Mouse (Mus musculus): ENCODE data around the gene Egr4. TPM values are rescaled to one million over a fixed set of nuclear protein-coding genes. Genes with fewer than 3 reads are reported as not detected.
A peak's percentile ranks its signal among the peaks of the same experiment; 100 is the strongest.

The Egr4 gene
- not detected in 2 replicates for polyA plus RNA-seq (2012; ENCODE audit: insufficient read depth, insufficient read length, missing spikeins)

DNA sequence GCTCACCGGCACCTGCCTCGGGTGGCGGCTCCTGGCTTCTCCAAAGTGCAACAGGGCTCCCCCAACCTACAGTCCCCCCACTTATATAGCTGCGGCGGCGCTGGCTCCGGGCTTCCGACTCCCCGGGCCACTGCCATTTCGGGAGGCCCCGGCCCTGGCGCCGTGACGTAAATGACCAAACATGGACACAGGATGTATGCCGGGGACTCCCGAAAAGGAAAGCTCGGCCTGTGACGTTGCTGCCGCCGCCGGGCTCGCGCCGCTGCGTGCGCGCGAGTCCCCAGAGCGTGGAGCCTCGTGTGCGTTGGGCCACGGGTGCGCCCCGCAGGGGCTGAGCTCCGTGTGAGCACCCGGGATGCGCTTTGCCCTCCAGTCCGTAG, at the start of gene Egr4:
Gene Egr4 (minus strand): TSS at position 59 of the 380 bp plus-strand sequence.
- Histone ChIP-seq H3K4me1 (ENCODE audit: control insufficient read depth, insufficient read depth, insufficient read length, low read length) (no peaks in the 10 kb centered on the region; the same call in 1 of the 2 replicates), H3K27ac (replicated peaks; ENCODE audit: low read depth, low read length) (no peak within 1 kb of the TSS), H3K4me3 (ENCODE audit: insufficient read depth, low read depth, low read length) (peak within 1 kb of the TSS; percentile 38)

DNA sequence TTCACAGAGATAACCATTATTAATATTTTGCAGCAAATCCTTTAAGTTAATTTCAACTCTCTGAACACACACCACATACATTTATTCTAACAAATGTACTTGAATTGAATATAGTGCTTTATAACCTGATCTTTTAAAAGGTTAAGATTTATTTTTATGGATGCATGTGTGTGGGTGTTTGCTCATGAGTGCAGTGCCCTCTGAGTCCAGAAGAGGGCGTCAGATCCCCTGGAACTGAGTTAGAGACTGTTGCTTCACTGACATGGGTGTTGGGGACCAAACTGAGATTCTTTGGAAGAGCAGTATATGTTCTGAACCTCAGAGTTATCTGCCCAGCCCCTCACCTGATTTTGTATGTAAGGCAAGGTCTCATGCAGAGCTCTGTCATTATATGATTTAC, 49.0 kb upstream of the Egr4 start:
- Histone ChIP-seq H3K4me3 (ENCODE audit: insufficient read depth, low read depth, low read length) (no peak overlapping the region), H3K27ac (replicated peaks; ENCODE audit: low read depth, low read length) (no peak overlapping the region), H3K4me1 (ENCODE audit: control insufficient read depth, insufficient read depth, insufficient read length, low read length) (no peaks in the 10 kb centered on the region)

DNA sequence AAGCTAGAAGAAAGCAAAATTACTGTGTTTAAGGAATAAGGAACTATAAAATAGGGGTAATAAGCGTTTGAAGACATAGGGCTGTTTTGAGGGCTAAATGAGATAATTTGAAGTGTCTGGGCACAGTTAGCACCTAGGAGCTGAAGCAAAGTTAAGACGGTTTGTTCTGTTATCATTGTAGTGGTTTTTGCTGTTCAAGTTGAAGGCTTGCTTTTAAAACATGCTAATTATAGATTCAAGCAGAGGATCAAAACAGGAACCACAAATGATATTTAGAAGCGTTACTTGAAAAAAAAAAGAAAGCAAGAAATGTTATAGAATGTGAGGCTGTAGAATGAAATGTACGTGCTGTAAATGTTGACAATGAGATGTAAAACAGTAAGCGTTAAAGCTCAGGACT, 34.3 kb upstream of the Egr4 start:
- Histone ChIP-seq H3K27ac (replicated peaks; ENCODE audit: low read depth, low read length) (no peak overlapping the region), H3K4me3 (ENCODE audit: insufficient read depth, low read depth, low read length) (no peak overlapping the region), H3K4me1 (ENCODE audit: control insufficient read depth, insufficient read depth, insufficient read length, low read length) (no peaks in the 10 kb centered on the region)

DNA sequence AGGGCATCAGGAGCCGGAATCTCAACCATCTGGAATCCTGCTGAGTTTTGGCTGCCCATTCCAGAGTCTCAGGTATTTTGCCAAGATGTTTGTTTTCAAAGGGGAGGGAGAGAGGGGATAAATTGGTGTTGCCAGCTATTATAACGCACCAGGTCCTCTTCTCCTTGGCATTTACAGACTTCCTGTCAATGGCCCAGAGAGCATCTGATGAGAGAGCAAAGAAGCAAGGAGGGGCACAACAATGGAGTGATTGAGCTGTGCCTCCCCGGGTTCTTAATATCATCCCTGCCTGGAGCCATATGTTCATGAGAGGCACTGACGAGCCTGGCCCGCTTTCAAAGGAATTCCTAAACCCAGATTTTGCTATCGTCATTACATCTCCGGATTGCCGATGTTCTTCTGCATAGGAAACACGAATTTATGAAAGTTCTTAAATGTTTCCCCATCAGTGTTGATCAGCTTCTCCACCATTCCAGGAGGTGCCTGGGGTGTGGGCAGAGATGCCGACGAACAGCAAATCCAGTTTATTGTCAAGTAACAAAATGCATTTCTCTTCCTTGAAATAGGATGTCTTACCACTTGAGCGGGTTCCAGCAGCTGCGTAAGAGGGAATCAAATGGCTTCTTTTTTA, 31.0 kb upstream of the Egr4 start:
- Histone ChIP-seq H3K4me1 (ENCODE audit: control insufficient read depth, insufficient read depth, insufficient read length, low read length) (no peaks in the 10 kb centered on the region), H3K4me3 (ENCODE audit: insufficient read depth, low read depth, low read length) (no peak overlapping the region), H3K27ac (replicated peaks; ENCODE audit: low read depth, low read length) (no peak overlapping the region)

DNA sequence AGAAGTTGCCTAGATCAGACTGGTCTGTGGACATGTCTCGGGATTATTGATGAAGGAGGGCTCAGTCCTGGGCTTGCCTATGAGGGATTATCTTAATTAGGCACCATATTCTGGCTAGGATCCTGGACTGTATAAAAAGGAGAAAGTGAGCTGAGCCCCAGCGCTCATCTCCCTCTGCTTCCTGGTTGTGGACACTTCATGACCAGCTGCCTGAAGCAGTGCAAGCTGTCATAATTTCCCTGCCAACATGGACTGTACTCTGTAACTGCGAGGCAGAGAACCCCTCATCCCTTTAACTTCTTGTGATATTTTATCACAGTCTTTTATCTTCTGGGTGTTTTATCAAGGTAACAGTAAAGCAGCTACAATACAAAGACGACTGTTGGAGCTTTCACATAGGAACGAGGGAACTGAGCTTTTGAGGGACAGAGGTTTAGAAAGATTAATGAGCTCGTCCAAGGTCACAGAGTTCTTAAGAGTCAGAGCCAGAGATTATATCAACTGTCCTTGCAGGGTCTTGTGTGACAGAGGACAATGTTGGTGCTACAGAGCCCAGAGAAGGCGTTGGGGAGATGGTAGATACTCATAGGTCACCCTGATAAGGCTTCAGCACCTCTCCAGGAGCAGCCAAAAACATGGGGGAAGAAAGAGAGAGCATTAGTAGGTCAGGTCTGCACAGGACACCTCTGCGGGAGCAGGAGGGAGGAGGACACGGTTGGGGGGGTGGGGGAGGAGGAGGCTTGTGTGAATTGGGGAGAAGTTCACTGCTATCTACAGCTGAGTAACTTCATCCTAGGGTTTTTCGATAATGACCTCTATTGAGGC, 30.2 kb upstream of the Egr4 start:
- no peak overlapping the region for H3K27ac ChIP-seq (replicated peaks; ENCODE audit: low read depth, low read length)
- H3K4me1 ChIP-seq (ENCODE audit: control insufficient read depth, insufficient read depth, insufficient read length, low read length) = no peaks in the 10 kb centered on the region
- no peak overlapping the region for H3K4me3 ChIP-seq (ENCODE audit: insufficient read depth, low read depth, low read length)

DNA sequence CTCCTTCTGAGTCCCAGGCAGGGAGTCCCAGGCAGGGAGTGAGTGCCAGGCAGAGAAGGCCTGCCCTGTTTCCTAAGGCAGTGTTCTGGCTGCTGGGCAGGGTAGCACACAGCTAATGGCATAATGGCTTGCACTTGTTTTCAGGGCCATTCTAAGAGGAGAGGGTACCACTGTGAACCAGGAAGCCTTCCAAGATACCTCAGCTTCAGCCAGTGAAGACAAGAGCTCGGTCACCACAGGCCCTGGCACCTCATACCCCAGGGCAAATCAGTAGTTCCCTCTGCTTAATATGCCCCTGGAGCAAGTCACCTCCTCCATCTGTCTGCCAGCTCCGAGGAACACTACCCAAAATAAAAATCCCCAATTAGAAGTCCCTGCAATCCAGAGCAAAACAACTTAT, 9.4 kb upstream of the Egr4 start:
- H3K4me1 ChIP-seq (ENCODE audit: control insufficient read depth, insufficient read depth, insufficient read length, low read length) = no peaks in the 10 kb centered on the region
- H3K4me3 ChIP-seq (ENCODE audit: insufficient read depth, low read depth, low read length) = no peak overlapping the region
- H3K27ac ChIP-seq (replicated peaks; ENCODE audit: low read depth, low read length) = no peak overlapping the region

DNA sequence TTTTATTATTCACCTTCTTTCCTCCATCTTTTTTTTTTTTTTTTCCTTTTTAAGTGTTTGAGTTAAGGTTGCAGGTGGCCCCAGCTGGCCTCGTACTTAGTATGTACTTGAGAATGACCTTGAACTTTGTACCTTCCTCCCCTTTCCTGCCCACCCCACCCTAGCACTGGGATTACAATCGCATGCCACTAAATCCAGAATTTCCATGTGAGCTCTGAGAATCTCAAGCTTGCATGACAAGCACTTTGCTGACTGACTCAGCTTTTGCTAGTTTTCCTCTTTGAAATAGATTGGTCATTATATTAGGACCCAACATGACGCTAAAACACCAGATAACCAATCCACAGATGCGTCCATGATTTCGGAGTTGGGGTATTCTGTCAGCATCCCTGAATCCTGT, 8.6 kb upstream of the Egr4 start:
- H3K4me3 ChIP-seq (ENCODE audit: insufficient read depth, low read depth, low read length) = no peak overlapping the region
- H3K4me1 ChIP-seq (ENCODE audit: control insufficient read depth, insufficient read depth, insufficient read length, low read length) = no peaks in the 10 kb centered on the region
- H3K27ac ChIP-seq (replicated peaks; ENCODE audit: low read depth, low read length) = no peak overlapping the region

DNA sequence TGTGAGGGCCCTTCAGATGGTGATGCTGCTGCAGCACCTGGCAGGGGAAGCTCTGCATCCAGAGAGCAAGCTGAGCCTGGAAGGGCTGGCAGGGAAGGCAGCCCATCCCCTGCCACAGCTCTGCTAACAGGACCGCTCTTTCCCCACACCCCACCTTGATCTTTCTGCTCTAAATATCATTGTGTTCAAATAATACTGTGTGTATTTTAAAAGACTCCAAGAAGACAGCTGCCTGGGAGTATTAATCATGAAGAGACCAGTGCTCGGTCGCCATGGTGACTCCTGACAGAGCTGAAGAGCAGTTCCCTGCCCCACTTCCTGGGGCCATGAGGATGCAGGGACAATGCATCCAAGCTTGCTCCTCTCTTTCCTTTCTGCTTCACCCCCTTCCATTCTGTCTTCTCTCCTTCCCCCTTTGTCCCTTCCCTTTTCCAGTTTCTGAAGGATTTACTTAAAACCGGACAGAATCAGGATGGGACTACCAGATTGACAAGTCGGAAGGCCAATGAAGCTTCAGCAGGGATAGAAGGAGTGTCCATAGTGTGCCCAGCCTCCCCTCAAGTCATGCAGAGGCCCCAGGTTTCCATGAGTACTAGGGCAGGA, 4.8 kb upstream of the Egr4 start:
- Histone ChIP-seq H3K4me3 (ENCODE audit: insufficient read depth, low read depth, low read length) (no peak overlapping the region), H3K4me1 (ENCODE audit: control insufficient read depth, insufficient read depth, insufficient read length, low read length) (no peaks in the 10 kb centered on the region), H3K27ac (replicated peaks; ENCODE audit: low read depth, low read length) (no peak overlapping the region)

DNA sequence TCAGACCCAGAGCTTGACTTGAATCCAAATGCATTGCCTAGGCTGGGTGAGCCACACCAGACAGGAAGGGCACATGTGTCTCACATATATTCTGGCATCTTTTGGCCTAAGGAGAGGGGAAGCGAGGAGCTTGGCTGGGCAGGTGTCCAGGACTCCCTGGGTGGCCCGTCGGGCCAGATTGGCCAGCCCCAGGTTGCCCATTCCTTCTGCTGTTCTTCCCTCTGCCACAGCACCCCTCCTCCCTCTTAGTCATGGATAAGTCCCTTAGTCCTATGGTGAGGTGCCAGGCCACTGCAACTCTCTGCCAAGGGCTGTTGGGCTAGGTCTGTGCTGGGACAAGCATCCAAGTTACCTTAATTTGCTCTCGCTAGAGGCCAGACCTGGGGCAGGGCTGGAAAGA, 2.6 kb upstream of the Egr4 start:
- H3K4me1 ChIP-seq (ENCODE audit: control insufficient read depth, insufficient read depth, insufficient read length, low read length) = no peaks in the 10 kb centered on the region; the same call in 1 of the 2 replicates
- no peak overlapping the region for H3K4me3 ChIP-seq (ENCODE audit: insufficient read depth, low read depth, low read length)
- no peak overlapping the region for H3K27ac ChIP-seq (replicated peaks; ENCODE audit: low read depth, low read length)

DNA sequence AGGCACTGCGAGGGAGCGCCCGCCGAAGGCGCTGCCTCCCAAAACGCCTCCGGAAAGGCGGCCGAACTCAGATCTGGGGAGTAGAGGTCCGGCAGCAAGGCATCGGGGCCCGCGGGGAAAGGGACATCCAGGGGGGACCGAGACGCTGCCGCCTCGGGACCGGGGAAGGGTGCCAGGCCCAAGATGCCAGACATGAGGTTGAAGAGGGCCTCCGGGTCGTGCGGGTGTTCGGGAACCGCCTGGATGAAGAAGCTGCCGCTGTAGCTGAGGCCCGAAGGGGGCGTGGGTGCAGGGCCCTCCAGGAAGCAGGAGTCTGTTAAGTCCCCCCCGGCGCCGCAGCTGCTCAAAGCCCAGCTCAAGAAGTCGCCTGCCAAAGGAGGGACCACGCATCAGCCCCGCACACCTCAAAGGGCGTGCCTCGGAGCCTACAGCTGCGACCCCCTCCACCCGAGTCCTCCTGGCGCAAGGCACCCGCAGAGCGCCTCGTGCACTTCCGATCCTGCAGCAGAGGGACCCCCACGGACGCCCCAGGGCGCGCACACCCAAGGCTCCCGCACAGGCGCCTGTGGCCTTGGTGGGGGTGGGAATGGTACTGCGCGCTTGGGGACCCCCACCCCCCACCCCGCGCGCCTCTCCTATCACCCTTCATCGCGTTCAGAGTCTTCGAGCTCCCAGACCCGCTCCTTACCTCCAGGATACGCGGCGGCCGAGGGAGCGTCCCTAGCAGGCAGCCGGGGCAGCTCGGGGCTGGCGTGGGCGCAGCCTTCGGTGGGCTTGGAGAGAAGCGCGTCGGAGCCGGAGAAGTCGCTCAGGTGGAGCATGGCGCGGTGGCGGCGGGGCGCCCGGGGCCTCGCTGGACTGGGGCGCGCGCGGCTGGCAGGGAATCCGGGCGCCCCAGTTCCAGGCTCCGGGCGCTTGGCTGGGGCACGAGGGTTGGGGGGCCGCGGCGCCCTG, 535 bp downstream of the Egr4 start:
- no peak overlapping the region for H3K27ac ChIP-seq (replicated peaks; ENCODE audit: low read depth, low read length)
- no peaks in the 10 kb centered on the region; the same call in 1 of the 2 replicates for H3K4me1 ChIP-seq (ENCODE audit: control insufficient read depth, insufficient read depth, insufficient read length, low read length)
- peak overlapping the region; percentile 38 for H3K4me3 ChIP-seq (ENCODE audit: insufficient read depth, low read depth, low read length)

DNA sequence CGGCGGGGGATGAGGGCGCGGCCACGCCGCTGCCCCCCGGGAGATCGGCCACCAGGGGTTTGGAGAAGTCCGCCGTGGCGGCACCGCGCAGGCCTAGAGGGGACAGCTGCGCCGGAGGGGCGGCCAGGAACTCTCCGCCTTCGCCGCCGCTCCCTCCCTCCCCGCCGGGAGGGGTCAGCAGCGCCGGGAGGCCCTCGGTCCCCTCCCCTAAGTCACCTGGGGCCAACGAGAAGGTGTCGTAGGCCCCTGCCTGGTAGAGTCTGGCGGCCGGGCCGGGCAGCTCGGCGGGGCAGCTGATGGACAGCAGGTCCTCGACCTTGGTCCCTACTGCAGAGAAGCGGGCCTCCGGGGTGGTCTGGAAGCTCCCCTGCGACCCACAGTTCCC, 1.3 kb downstream of the Egr4 start:
- no peaks in the 10 kb centered on the region; the same call in 1 of the 2 replicates for H3K4me1 ChIP-seq (ENCODE audit: control insufficient read depth, insufficient read depth, insufficient read length, low read length)
- H3K27ac ChIP-seq (replicated peaks; ENCODE audit: low read depth, low read length) = no peak overlapping the region
- no peak overlapping the region for H3K4me3 ChIP-seq (ENCODE audit: insufficient read depth, low read depth, low read length)

DNA sequence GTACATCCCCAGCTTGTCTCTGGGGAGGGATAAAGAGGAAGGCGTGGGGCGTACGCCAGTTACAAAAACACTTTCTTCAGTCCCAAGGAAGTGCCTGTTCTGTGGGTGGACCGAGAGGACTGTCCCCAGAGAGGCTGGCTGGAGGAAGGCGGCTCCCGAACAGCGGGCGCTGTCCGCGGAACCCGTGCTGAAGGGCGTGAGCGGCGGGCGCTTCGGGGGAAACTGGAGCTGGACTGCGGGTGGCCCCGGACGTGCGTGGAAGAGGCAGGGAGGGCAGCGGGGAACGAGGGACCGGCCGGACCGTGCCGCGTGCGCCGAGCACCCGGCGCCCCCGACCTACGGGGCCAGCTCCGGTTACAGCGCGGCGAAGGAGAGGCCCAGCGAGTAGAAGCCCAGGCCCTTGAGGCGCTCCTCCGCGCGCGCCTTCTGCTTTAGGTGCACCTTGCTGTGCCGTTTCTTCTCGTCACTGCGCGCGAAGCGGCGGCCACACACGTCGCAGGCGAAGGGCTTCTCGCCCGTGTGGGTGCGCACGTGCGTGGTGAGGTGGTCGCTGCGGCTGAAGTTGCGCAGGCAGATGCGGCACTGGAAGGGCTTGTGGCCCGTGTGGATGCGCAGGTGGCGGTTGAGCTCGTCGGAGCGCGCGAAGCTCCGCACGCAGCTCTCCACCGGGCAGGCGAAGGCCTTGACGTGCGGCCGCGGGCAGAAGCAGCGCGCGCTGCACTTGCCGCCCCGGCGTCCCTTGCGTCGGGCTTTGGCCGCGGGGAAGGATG, 1.9 kb downstream of the Egr4 start:
- no peak overlapping the region for H3K4me3 ChIP-seq (ENCODE audit: insufficient read depth, low read depth, low read length)

DNA sequence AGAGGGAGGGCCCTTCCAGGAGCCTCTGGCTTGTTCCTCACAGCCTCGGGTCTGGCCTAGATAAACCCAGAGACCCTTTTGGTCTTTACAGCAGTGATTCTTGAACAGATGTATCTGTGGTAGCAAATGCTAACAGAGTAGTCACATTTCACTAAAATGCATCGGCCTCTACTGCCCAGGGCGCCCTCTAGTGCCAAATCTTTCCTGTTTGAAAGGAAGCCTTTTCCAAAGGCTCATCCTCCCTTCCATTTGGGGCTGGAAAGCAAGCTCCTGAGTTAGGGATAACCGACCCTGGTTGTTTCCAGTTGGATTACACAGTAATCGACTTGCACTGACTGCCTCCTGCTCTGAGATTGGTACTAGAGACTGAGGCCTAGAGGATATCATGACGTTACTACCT, 2.9 kb downstream of the Egr4 start:
- Histone ChIP-seq H3K4me3 (ENCODE audit: insufficient read depth, low read depth, low read length) (no peak overlapping the region), H3K27ac (replicated peaks; ENCODE audit: low read depth, low read length) (no peak overlapping the region), H3K4me1 (ENCODE audit: control insufficient read depth, insufficient read depth, insufficient read length, low read length) (no peaks in the 10 kb centered on the region; the same call in 1 of the 2 replicates)

More for the DNA sequence above, 1.9 kb downstream of the Egr4 start:
- Histone ChIP-seq H3K27ac (replicated peaks; ENCODE audit: low read depth, low read length) (no peak overlapping the region), H3K4me1 (ENCODE audit: control insufficient read depth, insufficient read depth, insufficient read length, low read length) (no peaks in the 10 kb centered on the region; the same call in 1 of the 2 replicates)

DNA sequence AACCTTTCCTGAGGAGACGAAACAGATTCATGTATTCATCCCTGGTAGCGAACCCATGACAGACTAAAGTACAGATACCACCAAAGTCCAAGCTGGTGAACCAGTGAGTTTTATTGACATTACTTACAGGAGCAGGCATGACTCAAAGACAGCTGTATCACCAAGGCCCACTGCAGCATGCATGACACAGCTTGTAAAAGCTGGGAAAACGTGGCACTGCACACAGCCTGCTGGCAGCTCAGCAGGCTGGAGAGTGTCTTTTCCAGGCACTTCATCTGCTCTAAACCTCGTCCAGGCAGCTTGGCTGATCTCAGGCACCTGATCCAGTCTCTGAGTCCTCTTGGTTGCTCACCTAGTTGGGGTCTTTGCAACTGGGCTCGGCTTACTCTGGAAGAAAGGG, 4.8 kb downstream of the Egr4 start:
- Histone ChIP-seq H3K4me3 (ENCODE audit: insufficient read depth, low read depth, low read length) (no peak overlapping the region), H3K27ac (replicated peaks; ENCODE audit: low read depth, low read length) (no peak overlapping the region), H3K4me1 (ENCODE audit: control insufficient read depth, insufficient read depth, insufficient read length, low read length) (no peaks in the 10 kb centered on the region; the same call in 1 of the 2 replicates)

All from brown adipose tissue, adult 24 weeks (tissue).